Mouse (Mus musculus): ENCODE data around the gene Dennd1a. TPM values are rescaled to one million over a fixed set of nuclear protein-coding genes. Genes with fewer than 3 reads are reported as not detected.

The Dennd1a gene
- polyA plus RNA-seq, 1 experiment from 2014 or later, result 12.3 TPM

GRCm38 (mm10) chr2:38111655-38112351 is 175.4 kb downstream of the Dennd1a start:
- DNase-seq (ENCODE audit: low spot score) (no peak), ATAC-seq (ENCODE audit: insufficient number of reproducible peaks, low FRiP score, low TSS enrichment, low read depth) (no peak)
- no peaks in the 10 kb centered on the region for H3K9me3 ChIP-seq (ENCODE audit: control insufficient read depth, low read length)

GRCm38 (mm10) chr2:38108586-38108985 is 178.6 kb downstream of the Dennd1a start:
- no peak overlapping the region for H3K4me2 ChIP-seq (ENCODE audit: low read depth, severe bottlenecking)
- H3K9me3 ChIP-seq (ENCODE audit: control insufficient read depth, low read length), result no peaks in the 10 kb centered on the region
- no peaks in the 10 kb centered on the region for H3K36me3 ChIP-seq (ENCODE audit: control insufficient read depth, insufficient read depth, low read length)
- H3K9ac ChIP-seq (ENCODE audit: low read length), result no peak overlapping the region
- 81% methylated on average over 2 of the region's 2 CpGs for WGBS
- ATAC-seq (ENCODE audit: insufficient number of reproducible peaks, low FRiP score, low TSS enrichment, low read depth) (no peak), DNase-seq (ENCODE audit: low spot score) (no peak)
- no peak overlapping the region for H3K4me3 ChIP-seq (ENCODE audit: low read depth, low read length)
- no peak overlapping the region for H3K27ac ChIP-seq (replicated peaks; ENCODE audit: low read depth, low read length)
- H3K4me1 ChIP-seq (ENCODE audit: control insufficient read depth, insufficient read depth, low read length), result peaks cover 8% of the 10 kb centered on the region
- no peaks in the 10 kb centered on the region for H3K27me3 ChIP-seq (ENCODE audit: control insufficient read depth, insufficient read depth, low read length)

More at GRCm38 (mm10) chr2:38111655-38112351, 175.4 kb downstream of the Dennd1a start:
- no peak overlapping the region for H3K4me3 ChIP-seq (ENCODE audit: low read depth, low read length)
- H3K9ac ChIP-seq (ENCODE audit: low read length), result no peak overlapping the region
- WGBS, result 66% methylated on average over 5 of the region's 5 CpGs
- H3K4me2 ChIP-seq (ENCODE audit: low read depth, severe bottlenecking), result no peak overlapping the region
- H3K4me1 ChIP-seq (ENCODE audit: control insufficient read depth, insufficient read depth, low read length), result peaks cover 11% of the 10 kb centered on the region
- H3K36me3 ChIP-seq (ENCODE audit: control insufficient read depth, insufficient read depth, low read length), result no peaks in the 10 kb centered on the region
- H3K27me3 ChIP-seq (ENCODE audit: control insufficient read depth, insufficient read depth, low read length), result no peaks in the 10 kb centered on the region
- H3K27ac ChIP-seq (replicated peaks; ENCODE audit: low read depth, low read length), result 0 out of 2 replicates have a peak overlapping the region, but pooled peaks have one; percentile 21

- WGBS, result 84% methylated on average over 1 of the region's 1 CpGs
- no peaks in the 10 kb centered on the region for H3K36me3 ChIP-seq (ENCODE audit: control insufficient read depth, insufficient read depth, low read length)
- no peak for ATAC-seq (ENCODE audit: insufficient number of reproducible peaks, low FRiP score, low TSS enrichment, low read depth)
- no peaks in the 10 kb centered on the region for H3K27me3 ChIP-seq (ENCODE audit: control insufficient read depth, insufficient read depth, low read length)
- no peak overlapping the region for H3K9ac ChIP-seq (ENCODE audit: low read length)
- H3K4me1 ChIP-seq (ENCODE audit: control insufficient read depth, insufficient read depth, low read length), result peaks cover 30% of the 10 kb centered on the region
- H3K4me3 ChIP-seq (ENCODE audit: low read depth, low read length), result no peak overlapping the region
- H3K4me2 ChIP-seq (ENCODE audit: low read depth, severe bottlenecking), result no peak overlapping the region
- H3K27ac ChIP-seq (replicated peaks; ENCODE audit: low read depth, low read length), result no peak overlapping the region
- no peak for DNase-seq (ENCODE audit: low spot score)
- no peaks in the 10 kb centered on the region for H3K9me3 ChIP-seq (ENCODE audit: control insufficient read depth, low read length)
Observed at GRCm38 (mm10) chr2:38102674-38103073, 184.5 kb downstream of the Dennd1a start.

- Histone ChIP-seq H3K27me3 (ENCODE audit: control insufficient read depth, insufficient read depth, low read length) (no peaks in the 10 kb centered on the region), H3K4me1 (ENCODE audit: control insufficient read depth, insufficient read depth, low read length) (peaks cover 50% of the 10 kb centered on the region), H3K27ac (replicated peaks; ENCODE audit: low read depth, low read length) (no peak overlapping the region; the same call in 1 of the 2 replicates), H3K9me3 (ENCODE audit: control insufficient read depth, low read length) (no peaks in the 10 kb centered on the region), H3K36me3 (ENCODE audit: control insufficient read depth, insufficient read depth, low read length) (no peaks in the 10 kb centered on the region), H3K4me2 (ENCODE audit: low read depth, severe bottlenecking) (no peak overlapping the region), H3K4me3 (ENCODE audit: low read depth, low read length) (no peak overlapping the region), H3K9ac (ENCODE audit: low read length) (no peak overlapping the region)
- WGBS, result 5% methylated on average over 7 of the region's 7 CpGs
- DNase-seq (ENCODE audit: low spot score), result peak; percentile 64
- peak; percentile 60 for ATAC-seq (ENCODE audit: insufficient number of reproducible peaks, low FRiP score, low TSS enrichment, low read depth)
Observed at GRCm38 (mm10) chr2:38100289-38100688, 186.9 kb downstream of the Dennd1a start.

GRCm38 (mm10) chr2:38099120-38099773 is 187.9 kb downstream of the Dennd1a start:
- DNase-seq (ENCODE audit: low spot score) (no peak), ATAC-seq (ENCODE audit: insufficient number of reproducible peaks, low FRiP score, low TSS enrichment, low read depth) (no peak)
- Histone ChIP-seq H3K27ac (replicated peaks; ENCODE audit: low read depth, low read length) (no peak overlapping the region), H3K27me3 (ENCODE audit: control insufficient read depth, insufficient read depth, low read length) (no peaks in the 10 kb centered on the region), H3K4me2 (ENCODE audit: low read depth, severe bottlenecking) (no peak overlapping the region), H3K36me3 (ENCODE audit: control insufficient read depth, insufficient read depth, low read length) (no peaks in the 10 kb centered on the region), H3K9ac (ENCODE audit: low read length) (no peak overlapping the region), H3K4me3 (ENCODE audit: low read depth, low read length) (no peak overlapping the region), H3K9me3 (ENCODE audit: control insufficient read depth, low read length) (no peaks in the 10 kb centered on the region), H3K4me1 (ENCODE audit: control insufficient read depth, insufficient read depth, low read length) (peaks cover 53% of the 10 kb centered on the region)
- WGBS, result 59% methylated on average over 4 of the region's 4 CpGs

- no peak for ATAC-seq (ENCODE audit: insufficient number of reproducible peaks, low FRiP score, low TSS enrichment, low read depth)
- WGBS, result 45% methylated on average over 3 of the region's 3 CpGs
Observed at GRCm38 (mm10) chr2:38097469-38097868, 189.7 kb downstream of the Dennd1a start.

GRCm38 (mm10) chr2:38096328-38096727 is 190.9 kb downstream of the Dennd1a start:
- no peak overlapping the region for H3K4me2 ChIP-seq (ENCODE audit: low read depth, severe bottlenecking)
- no peaks in the 10 kb centered on the region for H3K36me3 ChIP-seq (ENCODE audit: control insufficient read depth, insufficient read depth, low read length)
- no peak overlapping the region for H3K4me3 ChIP-seq (ENCODE audit: low read depth, low read length)
- H3K27me3 ChIP-seq (ENCODE audit: control insufficient read depth, insufficient read depth, low read length), result no peaks in the 10 kb centered on the region
- ATAC-seq (ENCODE audit: insufficient number of reproducible peaks, low FRiP score, low TSS enrichment, low read depth), result peak; percentile 77
- no peak overlapping the region for H3K27ac ChIP-seq (replicated peaks; ENCODE audit: low read depth, low read length)
- H3K9ac ChIP-seq (ENCODE audit: low read length), result no peak overlapping the region
- no peaks in the 10 kb centered on the region for H3K9me3 ChIP-seq (ENCODE audit: control insufficient read depth, low read length)
- peak; percentile 35 for DNase-seq (ENCODE audit: low spot score)
- H3K4me1 ChIP-seq (ENCODE audit: control insufficient read depth, insufficient read depth, low read length), result peaks cover 49% of the 10 kb centered on the region

More at GRCm38 (mm10) chr2:38097469-38097868, 189.7 kb downstream of the Dennd1a start:
- Histone ChIP-seq H3K4me2 (ENCODE audit: low read depth, severe bottlenecking) (no peak overlapping the region), H3K4me1 (ENCODE audit: control insufficient read depth, insufficient read depth, low read length) (peaks cover 54% of the 10 kb centered on the region), H3K27me3 (ENCODE audit: control insufficient read depth, insufficient read depth, low read length) (no peaks in the 10 kb centered on the region), H3K4me3 (ENCODE audit: low read depth, low read length) (no peak overlapping the region), H3K9ac (ENCODE audit: low read length) (no peak overlapping the region), H3K27ac (replicated peaks; ENCODE audit: low read depth, low read length) (no peak overlapping the region), H3K9me3 (ENCODE audit: control insufficient read depth, low read length) (no peaks in the 10 kb centered on the region), H3K36me3 (ENCODE audit: control insufficient read depth, insufficient read depth, low read length) (no peaks in the 10 kb centered on the region)
- no peak for DNase-seq (ENCODE audit: low spot score)

GRCm38 (mm10) chr2:38094380-38095163 is 192.6 kb downstream of the Dennd1a start:
- no peaks in the 10 kb centered on the region for H3K9me3 ChIP-seq (ENCODE audit: control insufficient read depth, low read length)
- peaks cover 37% of the 10 kb centered on the region for H3K4me1 ChIP-seq (ENCODE audit: control insufficient read depth, insufficient read depth, low read length)
- no peak overlapping the region for H3K27ac ChIP-seq (replicated peaks; ENCODE audit: low read depth, low read length)

More at GRCm38 (mm10) chr2:38094380-38095163, 192.6 kb downstream of the Dennd1a start:
- Histone ChIP-seq H3K36me3 (ENCODE audit: control insufficient read depth, insufficient read depth, low read length) (no peaks in the 10 kb centered on the region), H3K4me3 (ENCODE audit: low read depth, low read length) (no peak overlapping the region), H3K9ac (ENCODE audit: low read length) (no peak overlapping the region), H3K4me2 (ENCODE audit: low read depth, severe bottlenecking) (no peak overlapping the region), H3K27me3 (ENCODE audit: control insufficient read depth, insufficient read depth, low read length) (no peaks in the 10 kb centered on the region)
- DNase-seq (ENCODE audit: low spot score), result no peak
- no peak for ATAC-seq (ENCODE audit: insufficient number of reproducible peaks, low FRiP score, low TSS enrichment, low read depth)
- 26% methylated on average over 2 of the region's 2 CpGs for WGBS

Data from limb, embryonic 11.5 days (tissue).